Mouse (Mus musculus): Measurements from ENCODE around the gene Gm6034. TPM values are rescaled to one million over a fixed set of nuclear protein-coding genes. Genes with fewer than 3 reads are reported as not detected.
"Not testable (repeated sequence)": the region's sequence is repeated elsewhere in the genome, so short reads cannot be mapped to it uniquely, and the experiment has no call there.

Gene Gm6034
- polyA plus RNA-seq, 1 experiment from 2014 or later = not detected

GRCm38 (mm10) chr17:36099603-36100002 is 56.8 kb downstream of the Gm6034 start:
- 39% methylated on average over 2 of the region's 2 CpGs for WGBS
- H3K27me3 ChIP-seq (replicated peaks); H3K9me3 ChIP-seq; H3K4me2 ChIP-seq; H3K9ac ChIP-seq; H3K4me3 ChIP-seq; H3K36me3 ChIP-seq (replicated peaks); H3K27ac ChIP-seq; H3K4me1 ChIP-seq; ATAC-seq (replicated peaks): not testable (repeated sequence)

GRCm38 (mm10) chr17:36102091-36102490 is 59.3 kb downstream of the Gm6034 start:
- not testable (repeated sequence) for H3K36me3 ChIP-seq (replicated peaks); H3K4me1 ChIP-seq; H3K27me3 ChIP-seq (replicated peaks); H3K4me3 ChIP-seq; ATAC-seq (replicated peaks); H3K9me3 ChIP-seq; H3K9ac ChIP-seq; H3K4me2 ChIP-seq; H3K27ac ChIP-seq
- 75% methylated on average over 12 of the region's 12 CpGs for WGBS

Other genes with a start within 250 kb of the Gm6034 start
- gene Ier3, start 221.3 kb upstream of the Gm6034 start, polyA plus RNA-seq (2015; fragmentation: Nextera tagmentation; extraction: Ambion mirVana) = 9.7 and 9.9 TPM in 2 replicates
- gene Flot1, start 219.7 kb upstream of the Gm6034 start, polyA plus RNA-seq (2015; fragmentation: Nextera tagmentation; extraction: Ambion mirVana) = 86.8 and 98.0 TPM in 2 replicates
- 1,854 and 1,858 TPM in 2 replicates for gene Tubb5, start 204.7 kb upstream of the Gm6034 start, polyA plus RNA-seq (2015; fragmentation: Nextera tagmentation; extraction: Ambion mirVana)
- 9.0 and 10.7 TPM in 2 replicates for gene Mdc1, start 201.4 kb upstream of the Gm6034 start, polyA plus RNA-seq (2015; fragmentation: Nextera tagmentation; extraction: Ambion mirVana)
- 18.6 and 18.9 TPM in 2 replicates for gene Nrm, start 181.6 kb upstream of the Gm6034 start, polyA plus RNA-seq (2015; fragmentation: Nextera tagmentation; extraction: Ambion mirVana)
- 20.3 and 23.3 TPM in 2 replicates for gene Ppp1r18, start 177.4 kb upstream of the Gm6034 start, polyA plus RNA-seq (2015; fragmentation: Nextera tagmentation; extraction: Ambion mirVana)
- gene Dhx16, start 163.1 kb upstream of the Gm6034 start, polyA plus RNA-seq (2015; fragmentation: Nextera tagmentation; extraction: Ambion mirVana) = 36.3 and 40.4 TPM in 2 replicates
- 68.2 and 72.8 TPM in 2 replicates for gene 2310061I04Rik, start 145.5 kb upstream of the Gm6034 start, polyA plus RNA-seq (2015; fragmentation: Nextera tagmentation; extraction: Ambion mirVana)
- 482 and 507 TPM in 2 replicates for gene Atat1, start 132.9 kb upstream of the Gm6034 start, polyA plus RNA-seq (2015; fragmentation: Nextera tagmentation; extraction: Ambion mirVana)
- gene Mrps18b, start 126.6 kb upstream of the Gm6034 start, polyA plus RNA-seq (2015; fragmentation: Nextera tagmentation; extraction: Ambion mirVana) = 49.3 and 54.2 TPM in 2 replicates
- gene Ppp1r10, start 126.5 kb upstream of the Gm6034 start, polyA plus RNA-seq (2015; fragmentation: Nextera tagmentation; extraction: Ambion mirVana) = 47.1 and 47.8 TPM in 2 replicates
- 89.3 and 92.1 TPM in 2 replicates for gene Abcf1, start 73.2 kb upstream of the Gm6034 start, polyA plus RNA-seq (2015; fragmentation: Nextera tagmentation; extraction: Ambion mirVana)
- gene Gnl1, start 63.1 kb upstream of the Gm6034 start, polyA plus RNA-seq (2015; fragmentation: Nextera tagmentation; extraction: Ambion mirVana) = 62.6 and 64.8 TPM in 2 replicates
- 99.3 and 102 TPM in 2 replicates for gene Prr3, start 62.7 kb upstream of the Gm6034 start, polyA plus RNA-seq (2015; fragmentation: Nextera tagmentation; extraction: Ambion mirVana)
- 8.4 and 10.0 TPM in 2 replicates for gene H2-T24, start 22.4 kb upstream of the Gm6034 start, polyA plus RNA-seq (2015; fragmentation: Nextera tagmentation; extraction: Ambion mirVana)
- gene H2-T23, start 10.1 kb upstream of the Gm6034 start, polyA plus RNA-seq (2015; fragmentation: Nextera tagmentation; extraction: Ambion mirVana) = 5.5 and 6.6 TPM in 2 replicates
- 6.0 and 7.2 TPM in 2 replicates for gene H2-T22, start 214 bp upstream of the Gm6034 start, polyA plus RNA-seq (2015; fragmentation: Nextera tagmentation; extraction: Ambion mirVana)
- gene Gm11127, start 15.4 kb downstream of the Gm6034 start, polyA plus RNA-seq (2015; fragmentation: Nextera tagmentation; extraction: Ambion mirVana) = not detected in 2 replicates
- not detected in 2 replicates for gene Gm19684, start 78.7 kb downstream of the Gm6034 start, polyA plus RNA-seq (2015; fragmentation: Nextera tagmentation; extraction: Ambion mirVana)
- gene Gm7030, start 86.5 kb downstream of the Gm6034 start, polyA plus RNA-seq (2015; fragmentation: Nextera tagmentation; extraction: Ambion mirVana) = not detected in 2 replicates
- not detected in 2 replicates for gene Gm8909, start 125.6 kb downstream of the Gm6034 start, polyA plus RNA-seq (2015; fragmentation: Nextera tagmentation; extraction: Ambion mirVana)
- 0.14 TPM in 1 of 2 replicates, not detected in the other for gene H2-T3, start 147.3 kb downstream of the Gm6034 start, polyA plus RNA-seq (2015; fragmentation: Nextera tagmentation; extraction: Ambion mirVana)
- 124 and 138 TPM in 2 replicates for gene Rpp21, start 215.1 kb downstream of the Gm6034 start, polyA plus RNA-seq (2015; fragmentation: Nextera tagmentation; extraction: Ambion mirVana)
- gene Trim39, start 229.3 kb downstream of the Gm6034 start, polyA plus RNA-seq (2015; fragmentation: Nextera tagmentation; extraction: Ambion mirVana) = 29.0 and 31.2 TPM in 2 replicates
- gene H2-M10.2, start 243.5 kb downstream of the Gm6034 start, polyA plus RNA-seq (2015; fragmentation: Nextera tagmentation; extraction: Ambion mirVana) = 0.20 and 0.35 TPM in 2 replicates

Data from midbrain, embryonic 15.5 days (tissue).